Mouse (Mus musculus) MEL (cell line): Measurements from ENCODE around the gene Scrn3. TPM values are rescaled to one million over a fixed set of nuclear protein-coding genes. Genes with fewer than 3 reads are reported as not detected.

Experiments
- DNase-seq: peaks from one replicate; pipeline ENCODE4 v3.0.0; 2011; ENCODE audit warnings: low read depth, low spot score
- H3K27ac ChIP-seq: 2 replicates; pipeline ENCODE4 v1.5.1; 2012; ENCODE audit warnings: low read depth, mild to moderate bottlenecking, control low read depth, low read length, moderate library complexity; ENCODE audit not compliant: control insufficient read depth
- H3K27me3 ChIP-seq, 2 experiments: fragments of 150-350 bp in 1 of 2; sonication (generic) in 1 of 2; 2 replicates each; pipeline ENCODE4 v1.6.1; 2012; ENCODE audit warnings: low read length in 2 of 2, mild to moderate bottlenecking in 2 of 2, improper control_type of control experiment in 1 of 2, moderate library complexity in 1 of 2; ENCODE audit not compliant: insufficient read depth in 2 of 2, control insufficient read depth in 1 of 2
- H3K36me3 ChIP-seq, 2 experiments: 2 replicates each; pipeline ENCODE4 v1.6.1; 2012 to 2014; ENCODE audit warnings: low read length in 2 of 2, improper control_type of control experiment in 1 of 2, inconsistent platforms in 1 of 2, mild to moderate bottlenecking in 1 of 2; ENCODE audit not compliant: insufficient read depth in 2 of 2, control insufficient read depth in 1 of 2
- H3K4me1 ChIP-seq, 2 experiments: fragments of 150-350 bp in 1 of 2; sonication (generic) in 1 of 2; 2 replicates each; pipeline ENCODE4 v1.6.1; 2012; ENCODE audit warnings: low read length in 2 of 2, improper control_type of control experiment in 1 of 2, mild to moderate bottlenecking in 1 of 2; ENCODE audit not compliant: insufficient read depth in 2 of 2, control insufficient read depth in 1 of 2
- H3K4me3 ChIP-seq, 2 experiments: fragments of 150-350 bp in 1 of 2; sonication (generic) in 1 of 2; 2 replicates each; pipeline ENCODE4 v1.5.1; 2012; ENCODE audit warnings: low read depth in 2 of 2, low read length in 2 of 2, mild to moderate bottlenecking in 2 of 2, moderate library complexity in 2 of 2, control low read depth in 1 of 2, improper control_type of control experiment in 1 of 2; ENCODE audit not compliant: control insufficient read depth in 1 of 2, insufficient read depth in 1 of 2
- H3K79me2 ChIP-seq: 2 replicates; pipeline ENCODE4 v1.6.1; 2012; ENCODE audit warnings: mild to moderate bottlenecking, low read length, moderate library complexity; ENCODE audit not compliant: control insufficient read depth, poor library complexity, insufficient read depth
- H3K9ac ChIP-seq: 2 replicates; pipeline ENCODE4 v1.6.1; 2012; ENCODE audit warnings: low read depth, mild to moderate bottlenecking, control low read depth, low read length, moderate library complexity; ENCODE audit not compliant: control insufficient read depth, poor library complexity, severe bottlenecking
- H3K9me3 ChIP-seq: fragments of 150-350 bp; sonication (generic); replicated peaks from 2 replicates; pipeline ENCODE4 v1.6.1; 2012; ENCODE audit warnings: mild to moderate bottlenecking, low read length, improper control_type of control experiment, moderate library complexity; ENCODE audit not compliant: insufficient read depth
- CHD1 ChIP-seq: IDR thresholded peaks from 2 replicates; pipeline ENCODE4 v1.6.1; 2012; ENCODE audit warnings: low read depth, mild to moderate bottlenecking, inconsistent platforms, low read length, improper control_type of control experiment
- CTCF ChIP-seq, 3 experiments: IDR thresholded peaks in 2 of 3; conservative IDR thresholded peaks in 1 of 3; 2 replicates each; pipeline ENCODE4 v1.5.1; 2011 to 2012; ENCODE audit warnings: low read length in 3 of 3, low read depth in 2 of 3, mild to moderate bottlenecking in 2 of 3, improper control_type of control experiment in 1 of 3, inconsistent platforms in 1 of 3, mixed read lengths in 1 of 3, moderate library complexity in 1 of 3; ENCODE audit not compliant: control insufficient read depth in 1 of 3, insufficient read depth in 1 of 3, poor library complexity in 1 of 3, severe bottlenecking in 1 of 3
- E2F4 ChIP-seq: IDR thresholded peaks from 2 replicates; pipeline ENCODE4 v1.6.1; 2011; ENCODE audit warnings: low read depth, low read length, improper control_type of control experiment, borderline replicate concordance
- ELF1 ChIP-seq: IDR thresholded peaks from 2 replicates; pipeline ENCODE4 v1.6.1; 2014; ENCODE audit warnings: low read depth, mild to moderate bottlenecking, inconsistent platforms, low read length, improper control_type of control experiment, moderate library complexity
- EP300 ChIP-seq, 2 experiments: IDR thresholded peaks; 2 replicates each; pipeline ENCODE4 v1.6.1; 2011; ENCODE audit warnings: improper control_type of control experiment in 2 of 2, low read length in 2 of 2, low read depth in 1 of 2, mild to moderate bottlenecking in 1 of 2
- ETS1 ChIP-seq: IDR thresholded peaks from 2 replicates; pipeline ENCODE4 v1.6.1; 2012; ENCODE audit warnings: low read depth, mild to moderate bottlenecking, inconsistent platforms, low read length, improper control_type of control experiment, moderate library complexity
- GABPA ChIP-seq: IDR thresholded peaks from 2 replicates; pipeline ENCODE4 v1.6.1; 2012; ENCODE audit warnings: low read depth, mild to moderate bottlenecking, inconsistent platforms, low read length, improper control_type of control experiment, moderate library complexity
- HCFC1 ChIP-seq: IDR thresholded peaks from 2 replicates; pipeline ENCODE4 v1.6.1; 2012; ENCODE audit warnings: low read depth, mild to moderate bottlenecking, inconsistent platforms, low read length, improper control_type of control experiment, moderate library complexity
- JUND ChIP-seq: IDR thresholded peaks from 2 replicates; pipeline ENCODE4 v1.6.1; 2011; ENCODE audit warnings: low read depth, mild to moderate bottlenecking, improper control_type of control experiment, low read length
- KAT2A ChIP-seq: conservative IDR thresholded peaks from 2 replicates; pipeline ENCODE4 v1.6.1; 2012; ENCODE audit warnings: low read depth, low read length, improper control_type of control experiment, inconsistent platforms
- MAFK ChIP-seq: IDR thresholded peaks from 2 replicates; pipeline ENCODE4 v1.6.1; 2011; ENCODE audit warnings: low read depth, mild to moderate bottlenecking, low read length, improper control_type of control experiment, borderline replicate concordance
- MAX ChIP-seq: IDR thresholded peaks from 2 replicates; pipeline ENCODE4 v1.6.1; 2011; ENCODE audit warnings: low read length, improper control_type of control experiment
- MAZ ChIP-seq: IDR thresholded peaks from 2 replicates; pipeline ENCODE4 v1.6.1; 2012; ENCODE audit warnings: low read depth, mild to moderate bottlenecking, inconsistent platforms, low read length, improper control_type of control experiment
- MXI1 ChIP-seq: IDR thresholded peaks from 2 replicates; pipeline ENCODE4 v1.6.1; 2011; ENCODE audit warnings: mild to moderate bottlenecking, low read depth, low read length, improper control_type of control experiment
- NELFE ChIP-seq: IDR thresholded peaks from 2 replicates; pipeline ENCODE4 v1.6.1; 2011; ENCODE audit warnings: low read depth, low read length, improper control_type of control experiment
- NRF1 ChIP-seq: IDR thresholded peaks from 2 replicates; pipeline ENCODE4 v1.6.1; 2014; ENCODE audit warnings: low read depth, mild to moderate bottlenecking, inconsistent platforms, low read length, improper control_type of control experiment, moderate library complexity; ENCODE audit not compliant: poor library complexity, insufficient read depth, severe bottlenecking
- POLR2A ChIP-seq, 2 experiments: IDR thresholded peaks; 2 replicates each; pipeline ENCODE4 v1.6.1; 2011 to 2012; ENCODE audit warnings: low read length in 2 of 2, mild to moderate bottlenecking in 2 of 2, control low read depth in 1 of 2, improper control_type of control experiment in 1 of 2, low read depth in 1 of 2, moderate library complexity in 1 of 2; ENCODE audit not compliant: control insufficient read depth in 1 of 2, insufficient read depth in 1 of 2, poor library complexity in 1 of 2
- POLR2AphosphoS2 ChIP-seq: IDR thresholded peaks from 2 replicates; pipeline ENCODE4 v1.6.1; 2011; ENCODE audit warnings: low read length, improper control_type of control experiment
- RAD21 ChIP-seq: IDR thresholded peaks from 2 replicates; pipeline ENCODE4 v1.6.1; 2011; ENCODE audit warnings: mild to moderate bottlenecking, low read depth, low read length, improper control_type of control experiment
- RCOR1 ChIP-seq: IDR thresholded peaks from 2 replicates; pipeline ENCODE4 v1.6.1; 2012; ENCODE audit warnings: low read depth, mild to moderate bottlenecking, inconsistent platforms, low read length, improper control_type of control experiment
- SIN3A ChIP-seq: IDR thresholded peaks from 2 replicates; pipeline ENCODE4 v1.6.1; 2012; ENCODE audit warnings: low read length, improper control_type of control experiment, inconsistent platforms
- SMC3 ChIP-seq: IDR thresholded peaks from 2 replicates; pipeline ENCODE4 v1.6.1; 2011; ENCODE audit warnings: low read depth, low read length, improper control_type of control experiment
- TCF12 ChIP-seq: IDR thresholded peaks from 2 replicates; pipeline ENCODE4 v1.6.1; 2014; ENCODE audit warnings: low read depth, mild to moderate bottlenecking, inconsistent platforms, low read length, improper control_type of control experiment, moderate library complexity
- UBTF ChIP-seq: IDR thresholded peaks from 2 replicates; pipeline ENCODE4 v1.6.1; 2012; ENCODE audit warnings: low read depth, mild to moderate bottlenecking, inconsistent platforms, low read length, improper control_type of control experiment, moderate library complexity, borderline replicate concordance; ENCODE audit not compliant: insufficient read depth
- USF2 ChIP-seq, 2 experiments: IDR thresholded peaks; 2 replicates each; pipeline ENCODE4 v1.6.1; 2011 to 2012; ENCODE audit warnings: improper control_type of control experiment in 2 of 2, low read length in 2 of 2, borderline replicate concordance in 1 of 2, inconsistent platforms in 1 of 2, low read depth in 1 of 2, mild to moderate bottlenecking in 1 of 2; ENCODE audit not compliant: insufficient read depth in 1 of 2
- ZMIZ1 ChIP-seq: IDR thresholded peaks from 2 replicates; pipeline ENCODE4 v1.6.1; 2012; ENCODE audit warnings: low read depth, mild to moderate bottlenecking, inconsistent platforms, low read length, improper control_type of control experiment, moderate library complexity
- polyA plus RNA-seq, 2 experiments: library from polyadenylated mRNA; stranded (reverse) in 1 of 2; unstranded in 1 of 2; fragments of >175 nt in 1 of 2; fragments of >200 nt in 1 of 2; gene quantifications; 2 replicates each; pipeline versions ENCODE4 v1.2.1 to v1.2.4; 2012; ENCODE audit warnings: low replicate concordance in 2 of 2, low read depth in 1 of 2; ENCODE audit not compliant: insufficient read length in 2 of 2, insufficient read depth in 1 of 2, missing spikeins in 1 of 2
- total RNA-seq: library from RNA; depleted of rRNA; stranded (reverse); fragments of 300-350 nt; gene quantifications from 2 replicates; pipeline ENCODE4 v1.2.3, GENCODE M21; 2012

The Scrn3 gene
- total and polyA plus RNA-seq, 3 experiments = 3.2 to 7.7 TPM; not detected in 1

DNA sequence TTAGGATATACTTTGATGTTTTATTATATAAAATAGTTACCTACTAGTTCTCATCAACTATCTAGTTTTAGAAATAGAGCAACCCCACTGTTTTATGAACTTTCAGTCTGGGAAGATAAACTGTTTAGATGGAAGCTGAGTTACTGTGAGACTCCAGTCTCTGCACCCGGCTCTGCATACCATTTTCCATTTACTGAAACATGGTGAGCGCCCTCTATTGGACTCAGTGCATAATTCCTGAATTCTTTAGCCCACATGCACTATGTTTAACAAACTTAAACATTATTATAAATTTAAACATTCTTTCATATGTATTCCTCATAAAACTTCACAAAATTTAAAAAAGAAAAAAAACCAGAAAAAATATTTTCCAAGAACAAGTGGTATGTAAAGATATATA, 26.8 kb upstream of the Scrn3 start:
- Histone ChIP-seq H3K27me3 (no peaks in the 10 kb centered on the region), H3K9ac (no peak overlapping the region), H3K79me2 (no peaks in the 10 kb centered on the region), H3K36me3 (peaks cover 0 to 2% of the 10 kb centered on the region in 2 experiments; a peak in 1 of 4 replicates), H3K4me3 (no peak overlapping the region), H3K9me3 (no peaks in the 10 kb centered on the region), H3K4me1 (peaks cover 0 to 3% of the 10 kb centered on the region in 2 experiments; a peak in 1 of 4 replicates), H3K27ac (no peak overlapping the region)
- DNase-seq = peak; percentile 57
- TF ChIP-seq ZMIZ1 (no peak), HCFC1 (no peak), GABPA (no peak), MAFK (no peak), CHD1 (no peak), UBTF (no peak), CTCF (IDR thresholded peaks at IDR 0.05 in 2 of 3, conservative IDR thresholded peaks at IDR 0.05 in 1 of 3; ENCODE audit: control insufficient read depth in 1 of 3, insufficient read depth in 1 of 3, low read depth in 2 of 3, low read length in 3 of 3, poor library complexity in 1 of 3, severe bottlenecking in 1 of 3) (peak in 2 of 3 experiments; percentile 31 to 61; a peak in 3 of 6 replicates), MXI1 (no peak), ETS1 (no peak), RCOR1 (no peak), RAD21 (peak; percentile 48), JUND (no peak), KAT2A (no peak), TCF12 (no peak), USF2 (IDR thresholded peaks at IDR 0.05; ENCODE audit: borderline replicate concordance in 1 of 2, insufficient read depth in 1 of 2, low read depth in 1 of 2, low read length in 2 of 2) (no peak), SMC3 (peak; percentile 45)

DNA sequence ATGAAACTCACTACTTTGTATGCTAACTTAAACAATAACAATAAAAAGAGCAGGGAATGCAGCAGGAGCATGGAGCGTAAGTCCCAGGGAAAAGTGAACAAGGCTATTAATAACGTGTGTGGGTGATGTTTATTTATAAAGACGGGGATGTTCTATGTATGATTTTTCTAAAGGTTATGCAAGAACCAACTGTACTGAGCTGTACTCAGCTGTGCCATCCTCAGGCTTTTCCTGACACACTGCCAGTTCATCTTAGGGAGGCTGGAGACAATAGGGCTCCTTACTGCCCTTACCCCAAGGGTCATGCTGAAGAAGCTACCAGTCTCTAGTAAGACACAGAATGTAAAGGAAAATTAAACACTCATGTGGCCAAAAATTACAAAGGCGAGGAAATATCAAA, 21.3 kb upstream of the Scrn3 start:
- Histone ChIP-seq H3K4me3 (no peak overlapping the region), H3K27me3 (no peaks in the 10 kb centered on the region), H3K27ac (no peak overlapping the region), H3K79me2 (no peaks in the 10 kb centered on the region), H3K4me1 (no peaks in the 10 kb centered on the region), H3K9ac (no peak overlapping the region), H3K9me3 (no peaks in the 10 kb centered on the region), H3K36me3 (no peaks in the 10 kb centered on the region; a peak in 1 of 4 replicates)
- TF ChIP-seq GABPA (no peak), MAX (no peak), POLR2A (IDR thresholded peaks at IDR 0.05; ENCODE audit: control insufficient read depth in 1 of 2, insufficient read depth in 1 of 2, low read depth in 1 of 2, low read length in 2 of 2, poor library complexity in 1 of 2) (no peak), EP300 (IDR thresholded peaks at IDR 0.05; ENCODE audit: low read depth in 1 of 2, low read length in 2 of 2) (no peak), NRF1 (no peak), POLR2AphosphoS2 (no peak), E2F4 (no peak), MAZ (no peak), SIN3A (no peak), ELF1 (no peak), NELFE (no peak), UBTF (no peak)
- DNase-seq = no peak
